Mouse (Mus musculus) intestine, embryonic 15.5 days (tissue): Measurements from ENCODE around the gene Prr18. TPM values are rescaled to one million over a fixed set of nuclear protein-coding genes. Genes with fewer than 3 reads are reported as not detected.

Source experiments
- ATAC-seq: fragments of 200-750 bp; cut with Nextera tagmentation; 2 replicates; pipeline ENCODE4 v1.8.0; 2017; ENCODE audit warnings: moderate TSS enrichment, moderate library complexity
- H3K27ac ChIP-seq: fragments of 300-500 bp; sonication (generic); 2 replicates; pipeline ENCODE4 v1.5.1; 2015; ENCODE audit warnings: mild to moderate bottlenecking, inconsistent platforms
- H3K27me3 ChIP-seq: fragments of 300-500 bp; sonication (generic); replicated peaks from 2 replicates; pipeline ENCODE4 v1.6.1; 2015; ENCODE audit warnings: inconsistent platforms
- H3K36me3 ChIP-seq: fragments of 300-500 bp; sonication (generic); 2 replicates; pipeline ENCODE4 v1.6.1; 2015; ENCODE audit warnings: inconsistent platforms
- H3K4me1 ChIP-seq: fragments of 300-500 bp; sonication (generic); replicated peaks from 2 replicates; pipeline ENCODE4 v1.6.1; 2015; ENCODE audit warnings: inconsistent platforms
- H3K4me2 ChIP-seq: fragments of 300-500 bp; sonication (generic); replicated peaks from 2 replicates; pipeline ENCODE4 v1.6.1; 2015; ENCODE audit warnings: mild to moderate bottlenecking, inconsistent platforms
- H3K4me3 ChIP-seq: fragments of 300-500 bp; sonication (generic); replicated peaks from 2 replicates; pipeline ENCODE4 v1.5.1; 2015; ENCODE audit warnings: inconsistent platforms
- H3K9ac ChIP-seq: fragments of 300-500 bp; sonication (generic); 2 replicates; pipeline ENCODE4 v1.6.1; 2015; ENCODE audit warnings: inconsistent platforms
- H3K9me3 ChIP-seq: fragments of 300-500 bp; sonication (generic); 2 replicates; pipeline ENCODE4 v1.6.1; 2016; ENCODE audit warnings: inconsistent platforms
- WGBS: fragments of 180-500 bp; shearing (Covaris S2); methylation state at CpG from one replicate; pipeline ENCODE4 v1.1.7; 2015; 5-methylcytosine and 5-hydroxymethylcytosine counted together
- polyA plus RNA-seq: library from polyadenylated mRNA; unstranded; fragments of >200 nt; fragmentation: Nextera tagmentation; extraction: Ambion mirVana; gene quantifications from 2 replicates; pipeline ENCODE4 v1.2.1, GENCODE M21; 2015

Prr18 gene
- polyA plus RNA-seq, 1 experiment from 2014 or later, result 0.39 TPM

GRCm38 (mm10) chr17:8370634-8371229 is 33.5 kb downstream of the Prr18 start:
- Histone ChIP-seq H3K4me2 (no peak overlapping the region), H3K4me1 (peaks cover 17% of the 10 kb centered on the region), H3K9me3 (no peaks in the 10 kb centered on the region), H3K27ac (no peak overlapping the region), H3K27me3 (no peaks in the 10 kb centered on the region), H3K36me3 (no peaks in the 10 kb centered on the region), H3K4me3 (no peak overlapping the region), H3K9ac (no peak overlapping the region)
- no peak for ATAC-seq
- 37% methylated on average over 13 of the region's 13 CpGs for WGBS

DNA sequence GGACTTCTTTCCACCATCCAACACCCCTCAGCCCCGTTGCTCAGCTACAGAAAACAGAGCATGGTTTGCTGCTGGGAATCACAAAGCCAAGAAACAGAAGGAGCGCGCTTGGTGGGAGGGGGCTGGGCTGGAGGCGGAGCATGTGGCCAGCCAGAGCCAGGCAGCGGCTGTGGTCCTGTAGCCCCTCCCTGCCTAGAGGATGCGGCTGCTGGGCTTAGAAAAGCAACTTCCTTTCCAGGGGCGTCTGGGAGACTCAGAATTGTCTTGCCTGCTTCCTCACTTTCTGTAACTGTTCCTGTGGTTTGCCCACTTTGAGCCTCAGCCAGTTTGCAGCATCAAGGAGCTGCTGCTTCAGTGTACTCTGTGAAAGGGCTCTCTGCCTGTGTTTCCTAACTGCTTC is 34.6 kb downstream of the Prr18 start:
- Histone ChIP-seq H3K4me2 (peak overlapping the region; percentile 63), H3K9ac (peak overlapping the region; percentile 30), H3K9me3 (no peaks in the 10 kb centered on the region), H3K27me3 (no peaks in the 10 kb centered on the region), H3K4me3 (peak overlapping the region; percentile 24), H3K4me1 (peaks cover 17% of the 10 kb centered on the region), H3K36me3 (no peaks in the 10 kb centered on the region), H3K27ac (peak overlapping the region; percentile 77)
- ATAC-seq, result peak; percentile 67
- WGBS, result 0% methylated on average over 7 of the region's 7 CpGs

DNA sequence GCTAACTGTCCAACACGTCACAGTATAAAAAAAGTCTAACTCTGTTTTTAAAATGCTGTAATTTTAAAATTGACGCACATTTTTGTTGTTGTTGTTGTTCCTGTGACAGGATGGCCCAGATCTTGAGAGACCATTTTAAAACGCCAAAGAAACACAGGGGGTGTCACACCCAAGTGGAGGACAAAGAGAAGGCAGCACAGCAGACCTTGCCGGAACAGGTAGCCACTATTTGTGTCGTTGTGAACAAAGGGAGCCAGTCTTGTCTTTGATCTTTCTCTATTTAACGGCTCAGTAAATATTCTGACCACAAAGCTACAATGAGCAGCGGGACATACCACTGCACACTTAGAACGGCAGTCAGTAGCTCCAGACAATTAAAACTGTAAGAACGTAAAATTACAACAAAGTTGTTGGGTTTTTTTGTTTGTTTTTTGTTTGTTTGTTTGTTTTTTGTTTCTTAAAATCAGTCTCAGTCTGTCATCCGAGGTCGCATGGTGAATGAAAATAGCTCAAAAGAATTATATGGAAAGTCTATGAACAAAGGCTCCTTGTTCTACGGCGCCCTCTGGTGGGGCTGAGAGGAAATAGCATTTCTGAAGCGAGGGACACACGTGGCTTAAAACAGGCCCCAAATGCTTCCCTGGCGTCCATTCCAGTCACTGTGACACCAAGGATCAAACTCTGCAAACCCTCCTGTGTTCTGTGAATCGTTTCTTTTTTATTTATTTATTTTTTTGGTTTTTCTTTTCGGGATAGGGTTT is 35.2 kb downstream of the Prr18 start:
- Histone ChIP-seq H3K9ac (peak overlapping the region; percentile 30), H3K4me3 (peak overlapping the region; percentile 24), H3K4me1 (peaks cover 16% of the 10 kb centered on the region), H3K9me3 (no peaks in the 10 kb centered on the region), H3K27ac (peak overlapping the region; percentile 77), H3K36me3 (no peaks in the 10 kb centered on the region), H3K27me3 (no peaks in the 10 kb centered on the region), H3K4me2 (peak overlapping the region; percentile 63)
- peak; percentile 63 for ATAC-seq
- 5% methylated on average over 18 of the region's 18 CpGs for WGBS

DNA sequence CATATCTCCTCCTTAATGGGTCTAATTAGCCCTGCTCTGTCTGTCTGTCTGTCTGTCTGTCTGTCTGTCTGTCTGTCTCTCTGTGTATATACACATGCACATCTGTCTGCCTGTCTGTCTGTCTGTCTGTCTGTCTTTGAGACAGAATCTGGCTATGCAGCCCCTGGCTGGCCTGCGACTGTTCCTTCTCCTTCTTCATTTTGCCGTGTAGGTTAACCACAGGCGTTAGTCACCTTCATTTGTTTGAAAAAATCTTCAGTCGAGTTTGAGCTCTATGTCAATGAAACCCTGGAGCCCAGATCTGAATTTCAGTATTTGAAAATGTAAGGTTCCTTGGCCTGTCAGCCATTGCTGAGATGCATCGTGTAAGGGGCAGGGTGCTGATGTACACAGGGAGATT is 40.0 kb downstream of the Prr18 start:
- no peak for ATAC-seq
- H3K4me1 ChIP-seq, result no peaks in the 10 kb centered on the region; the same call in 1 of the 2 replicates

DNA sequence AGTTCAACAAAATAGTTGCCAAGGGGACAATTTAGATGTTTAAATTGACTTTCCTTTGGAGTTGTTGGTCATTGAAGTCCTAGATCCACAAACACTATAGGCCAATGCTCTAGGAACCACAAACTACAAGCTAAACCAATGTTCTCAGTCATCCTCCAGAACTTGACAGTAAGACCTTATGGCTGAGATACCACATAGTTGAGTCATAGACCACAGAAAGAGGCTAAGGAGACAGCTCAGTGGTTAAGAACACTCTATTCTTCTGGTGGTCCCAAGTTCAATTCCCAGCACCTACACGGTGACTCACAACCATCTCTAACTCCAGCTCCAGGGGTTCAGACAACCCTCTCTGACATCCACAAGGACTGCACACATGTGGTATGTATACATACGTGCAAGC is 48.2 kb downstream of the Prr18 start:
- 98% methylated on average over 2 of the region's 2 CpGs for WGBS
- ATAC-seq, result no peak

More for the DNA sequence above, 40.0 kb downstream of the Prr18 start:
- no peak overlapping the region for H3K4me3 ChIP-seq
- no peak overlapping the region for H3K4me2 ChIP-seq
- H3K36me3 ChIP-seq, result no peaks in the 10 kb centered on the region
- no peak overlapping the region for H3K27ac ChIP-seq
- no peak overlapping the region for H3K9ac ChIP-seq
- 52% methylated on average over 5 of the region's 5 CpGs for WGBS
- no peaks in the 10 kb centered on the region for H3K9me3 ChIP-seq
- H3K27me3 ChIP-seq, result no peaks in the 10 kb centered on the region

DNA sequence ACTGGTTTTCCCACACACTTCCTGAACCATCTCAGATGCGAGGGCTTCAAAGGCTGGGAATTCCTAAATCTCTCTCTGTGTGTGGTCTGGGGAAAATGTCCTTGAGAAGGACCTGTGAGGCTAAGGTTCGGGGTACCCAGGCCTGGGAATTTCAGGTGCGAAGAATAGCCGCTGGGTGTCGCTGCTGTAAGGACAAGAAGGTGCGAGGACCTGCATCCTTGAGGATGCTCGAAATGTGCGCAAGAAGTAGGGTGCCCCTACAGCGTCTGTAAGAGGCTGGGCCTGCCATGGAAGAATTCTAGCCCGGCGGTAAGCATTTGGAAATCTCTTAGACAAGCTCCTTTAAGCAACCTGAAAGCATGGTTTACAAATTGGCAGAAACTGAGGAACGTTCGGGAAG is 51.2 kb downstream of the Prr18 start:
- Histone ChIP-seq H3K9ac (no peak overlapping the region), H3K36me3 (no peaks in the 10 kb centered on the region), H3K27ac (no peak overlapping the region), H3K4me3 (no peak overlapping the region), H3K4me2 (no peak overlapping the region), H3K9me3 (no peaks in the 10 kb centered on the region), H3K4me1 (no peaks in the 10 kb centered on the region), H3K27me3 (peaks cover 32% of the 10 kb centered on the region)
- 2% methylated on average over 13 of the region's 13 CpGs for WGBS
- no peak for ATAC-seq

More for the DNA sequence above, 48.2 kb downstream of the Prr18 start:
- Histone ChIP-seq H3K27me3 (peaks cover 23% of the 10 kb centered on the region), H3K4me2 (no peak overlapping the region), H3K9me3 (no peaks in the 10 kb centered on the region), H3K9ac (no peak overlapping the region), H3K4me1 (no peaks in the 10 kb centered on the region), H3K4me3 (no peak overlapping the region), H3K27ac (no peak overlapping the region), H3K36me3 (no peaks in the 10 kb centered on the region)

DNA sequence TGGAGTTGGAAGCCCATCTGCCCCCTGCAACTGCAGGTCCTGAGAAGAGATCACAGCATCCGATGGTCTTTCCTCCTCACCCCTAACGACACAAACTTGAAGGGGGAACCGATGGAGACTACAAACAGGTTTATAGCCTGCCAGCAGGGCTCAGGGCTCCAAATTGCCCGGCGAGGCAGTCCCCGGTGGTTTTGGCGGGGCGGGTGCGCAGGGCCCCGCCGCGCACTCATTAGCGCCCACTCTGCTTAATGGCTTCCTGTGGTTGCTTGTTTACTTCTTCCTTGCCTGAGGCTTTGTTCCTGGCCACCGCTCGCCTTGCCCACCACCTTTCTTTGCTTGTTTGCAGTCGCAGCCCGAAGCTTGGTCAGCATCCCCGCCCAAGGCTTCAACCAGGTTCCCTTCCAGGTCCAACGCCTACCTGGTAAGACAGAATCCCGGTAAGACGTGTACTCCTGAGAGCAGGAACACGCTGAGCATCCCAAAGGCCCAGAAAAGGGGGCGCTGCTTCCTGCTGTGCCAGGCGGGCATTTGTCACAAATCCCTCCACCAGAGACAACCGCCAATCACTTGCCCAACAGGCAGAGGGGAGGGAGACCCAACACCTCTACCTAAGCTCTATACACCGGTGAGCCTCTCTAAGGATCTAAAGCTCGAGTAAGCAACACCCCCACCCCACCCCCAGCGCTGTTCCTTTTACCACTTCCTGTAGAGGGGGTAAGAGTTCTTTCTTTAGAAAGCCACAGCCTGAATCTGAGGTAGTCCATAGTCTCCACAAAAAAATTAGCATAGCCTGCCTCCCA is 51.9 kb downstream of the Prr18 start:
- Histone ChIP-seq H3K4me3 (no peak overlapping the region), H3K36me3 (no peaks in the 10 kb centered on the region), H3K9ac (no peak overlapping the region), H3K4me1 (no peaks in the 10 kb centered on the region), H3K4me2 (peak overlapping the region; percentile 29), H3K9me3 (no peaks in the 10 kb centered on the region), H3K27me3 (peaks cover 32% of the 10 kb centered on the region), H3K27ac (no peak overlapping the region)
- 1% methylated on average over 28 of the region's 28 CpGs for WGBS
- no peak for ATAC-seq

GRCm38 (mm10) chr17:8389790-8390095 is 52.5 kb downstream of the Prr18 start:
- 9% methylated on average over 10 of the region's 10 CpGs for WGBS
- H3K4me2 ChIP-seq, result peak overlapping the region; percentile 29
- no peak overlapping the region for H3K9ac ChIP-seq
- no peak for ATAC-seq
- H3K36me3 ChIP-seq, result no peaks in the 10 kb centered on the region
- no peaks in the 10 kb centered on the region for H3K4me1 ChIP-seq
- H3K27ac ChIP-seq, result no peak overlapping the region
- H3K4me3 ChIP-seq, result no peak overlapping the region
- peaks cover 32% of the 10 kb centered on the region for H3K27me3 ChIP-seq
- no peaks in the 10 kb centered on the region for H3K9me3 ChIP-seq

GRCm38 (mm10) chr17:8390487-8390886 is 53.2 kb downstream of the Prr18 start:
- ATAC-seq, result no peak
- Histone ChIP-seq H3K9me3 (no peaks in the 10 kb centered on the region), H3K4me2 (no peak overlapping the region), H3K4me3 (no peak overlapping the region), H3K9ac (no peak overlapping the region), H3K4me1 (no peaks in the 10 kb centered on the region), H3K27me3 (peaks cover 32% of the 10 kb centered on the region), H3K27ac (no peak overlapping the region), H3K36me3 (no peaks in the 10 kb centered on the region)
- 56% methylated on average over 4 of the region's 4 CpGs for WGBS

Other genes with a start within 250 kb of the Prr18 start
- 0.08 and 0.23 TPM in 2 replicates for gene Gm49673, start 189.7 kb upstream of the Prr18 start, polyA plus RNA-seq
- 31.1 and 36.4 TPM in 2 replicates for gene Rnaset2a, start 189.4 kb upstream of the Prr18 start, polyA plus RNA-seq
- gene Fgfr1op, start 172.0 kb upstream of the Prr18 start, polyA plus RNA-seq, result 30.2 and 31.5 TPM in 2 replicates
- gene Ccr6, start 101.4 kb upstream of the Prr18 start, polyA plus RNA-seq, result 0.50 and 0.86 TPM in 2 replicates
- 192 and 199 TPM in 2 replicates for gene Mpc1, start 54.6 kb upstream of the Prr18 start, polyA plus RNA-seq
- gene Sft2d1, start 26.4 kb upstream of the Prr18 start, polyA plus RNA-seq, result 78.7 and 79.0 TPM in 2 replicates
- 0.13 and 0.27 TPM in 2 replicates for gene T2, start 18.5 kb downstream of the Prr18 start, polyA plus RNA-seq
- 0.30 and 0.45 TPM in 2 replicates for gene T, start 97.0 kb downstream of the Prr18 start, polyA plus RNA-seq
- 1.4 and 1.5 TPM in 2 replicates for gene Pde10a, start 187.9 kb downstream of the Prr18 start, polyA plus RNA-seq
- gene Gm17087, start 229.5 kb downstream of the Prr18 start, polyA plus RNA-seq, result not detected in 2 replicates